Mouse (Mus musculus) midbrain, embryonic 10.5 days (tissue): Measurements from ENCODE around the gene Ppm1f. TPM values are rescaled to one million over a fixed set of nuclear protein-coding genes. Genes with fewer than 3 reads are reported as not detected.
"Not testable (repeated sequence)": the region's sequence is repeated elsewhere in the genome, so short reads cannot be mapped to it uniquely, and the experiment has no call there.

Experiments
- DNase-seq: peaks from one replicate; pipeline ENCODE4 v3.0.0-alpha.2; 2017; ENCODE audit warnings: low spot score
- H3K27ac ChIP-seq: fragments of 300-500 bp; sonication (generic); replicated peaks from 2 replicates; pipeline ENCODE4 v1.5.1; 2016; ENCODE audit warnings: mild to moderate bottlenecking
- H3K27me3 ChIP-seq: fragments of 300-500 bp; sonication (generic); 2 replicates; pipeline ENCODE4 v1.6.1; 2016; ENCODE audit warnings: low read depth, mild to moderate bottlenecking; ENCODE audit not compliant: poor library complexity, severe bottlenecking
- H3K36me3 ChIP-seq: fragments of 300-500 bp; sonication (generic); 2 replicates; pipeline ENCODE4 v1.6.1; 2016; ENCODE audit warnings: mild to moderate bottlenecking, moderate library complexity
- H3K4me1 ChIP-seq: fragments of 300-500 bp; sonication (generic); 2 replicates; pipeline ENCODE4 v1.6.1; 2016
- H3K4me3 ChIP-seq: fragments of 300-500 bp; sonication (generic); 2 replicates; pipeline ENCODE4 v1.5.1; 2016; ENCODE audit warnings: mild to moderate bottlenecking, moderate library complexity
- H3K9me3 ChIP-seq: fragments of 300-500 bp; sonication (generic); replicated peaks from 2 replicates; pipeline ENCODE4 v1.6.1; 2016; ENCODE audit warnings: mild to moderate bottlenecking
- WGBS: fragments of 180-500 bp; shearing (Covaris S2); methylation state at CpG from one replicate; pipeline ENCODE4 v1.1.7; 2016; 5-methylcytosine and 5-hydroxymethylcytosine counted together
- polyA plus RNA-seq: library from polyadenylated mRNA; unstranded; fragments of >200 nt; fragmentation: Nextera tagmentation; extraction: Ambion mirVana; gene quantifications from 2 replicates; pipeline ENCODE4 v1.2.1, GENCODE M21; 2016

Gene Ppm1f
- polyA plus RNA-seq, 1 experiment from 2014 or later = 26.6 TPM

DNA sequence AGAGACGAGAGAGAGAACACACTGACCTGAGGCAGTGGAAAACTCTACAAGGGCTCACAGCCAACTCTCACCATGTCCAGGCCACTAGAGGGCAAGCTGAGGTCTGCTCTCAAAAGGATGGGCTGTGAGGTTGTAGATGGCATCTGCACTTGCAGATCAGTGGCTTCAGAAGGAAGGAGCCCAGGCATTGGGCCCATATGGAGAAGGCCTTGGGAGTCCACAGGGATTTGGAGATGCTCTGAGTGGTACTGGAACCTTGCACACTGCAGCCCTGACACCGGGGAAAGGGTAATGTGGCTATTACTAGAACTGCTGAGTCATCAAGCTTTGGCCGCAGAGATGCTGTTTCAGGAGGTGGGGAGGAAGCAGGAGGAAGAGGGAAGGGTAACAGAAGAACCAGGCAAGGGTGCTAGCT lies 24.8 kb downstream of the Ppm1f start:
- Histone ChIP-seq H3K4me3 (no peak overlapping the region), H3K27ac (no peak overlapping the region), H3K9me3 (no peaks in the 10 kb centered on the region), H3K36me3 (peaks cover 92% of the 10 kb centered on the region), H3K27me3 (no peaks in the 10 kb centered on the region), H3K4me1 (peaks cover under 1% of the 10 kb centered on the region)
- no peak for DNase-seq
- WGBS = 87% methylated on average over 3 of the region's 3 CpGs

DNA sequence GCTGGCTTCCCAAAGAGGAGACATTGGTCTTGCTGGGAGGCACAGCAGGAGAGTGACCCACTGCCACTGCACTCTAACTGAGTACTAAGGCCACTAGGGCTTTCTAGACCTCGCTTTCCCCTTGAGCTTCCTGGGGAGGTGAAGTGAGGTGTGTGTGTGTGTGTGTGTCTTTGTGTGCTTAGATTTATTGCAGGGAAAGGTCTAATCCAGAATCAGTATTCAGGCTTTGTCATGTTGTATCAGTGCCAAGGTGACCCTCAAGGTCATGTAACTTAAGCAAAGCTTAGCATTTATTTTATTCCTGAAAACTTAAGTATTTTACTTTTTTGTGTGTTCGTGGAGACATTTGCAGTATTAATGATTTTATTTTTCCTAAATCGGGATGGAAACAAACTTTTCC lies 28.2 kb downstream of the Ppm1f start:
- WGBS = 89% methylated on average over 3 of the region's 3 CpGs
- Histone ChIP-seq H3K36me3 (peaks cover 66% of the 10 kb centered on the region), H3K9me3 (no peaks in the 10 kb centered on the region), H3K27me3 (no peaks in the 10 kb centered on the region), H3K4me1 (peaks cover 20% of the 10 kb centered on the region), H3K27ac (no peak overlapping the region), H3K4me3 (no peak overlapping the region)
- DNase-seq = no peak

DNA sequence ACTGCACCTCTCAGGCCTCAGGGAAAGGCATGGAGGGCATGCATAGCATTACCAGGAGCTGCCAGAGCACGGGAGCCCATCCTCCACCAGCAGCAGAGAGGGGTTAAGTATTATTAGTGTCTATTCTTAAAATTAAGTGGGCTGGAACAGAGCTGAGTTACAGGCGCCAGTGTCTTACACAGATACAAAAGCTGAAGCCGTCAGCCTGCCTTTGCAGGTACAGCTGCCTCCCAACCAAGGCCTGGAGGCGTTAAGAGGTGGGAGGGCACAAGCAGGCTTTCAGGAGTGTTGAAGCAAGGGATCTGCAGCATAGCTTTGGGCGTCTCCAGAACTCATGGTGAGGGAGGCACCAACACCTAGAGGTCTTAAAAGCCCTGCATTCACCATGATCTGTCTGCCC lies 30.3 kb downstream of the Ppm1f start:
- Histone ChIP-seq H3K27me3 (no peaks in the 10 kb centered on the region), H3K36me3 (peaks cover 45% of the 10 kb centered on the region), H3K9me3 (no peaks in the 10 kb centered on the region), H3K27ac (peak overlapping the region; percentile 42; the same call in 1 of the 2 replicates), H3K4me1 (peaks cover 21% of the 10 kb centered on the region), H3K4me3 (no peak overlapping the region)
- 32% methylated on average over 5 of the region's 5 CpGs for WGBS
- DNase-seq = no peak

DNA sequence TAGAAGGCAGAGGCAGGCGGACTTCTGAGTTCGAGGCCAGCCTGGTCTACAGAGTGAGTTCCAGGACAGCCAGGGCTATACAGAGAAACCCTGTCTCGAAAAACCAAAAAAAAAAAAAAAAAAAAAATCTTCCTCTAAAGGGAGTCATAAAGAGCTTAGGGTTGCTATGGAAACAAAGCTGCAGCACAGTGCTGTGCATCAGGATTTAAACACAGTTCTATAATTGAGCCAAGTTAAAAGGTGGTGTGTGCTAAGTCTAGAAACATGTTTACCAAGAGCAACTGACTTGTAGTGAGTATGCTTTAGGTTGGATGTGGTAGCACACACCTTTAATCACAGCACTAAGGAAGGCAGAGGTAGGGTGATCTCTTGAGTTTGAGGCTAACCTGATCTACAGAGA lies 32.6 kb downstream of the Ppm1f start:
- H3K27me3 ChIP-seq, H3K27ac ChIP-seq, DNase-seq, H3K9me3 ChIP-seq, H3K4me3 ChIP-seq: not testable (repeated sequence)
- WGBS = 62% methylated on average over 3 of the region's 3 CpGs
- peaks cover 21% of the 10 kb centered on the region for H3K4me1 ChIP-seq
- peaks cover 24% of the 10 kb centered on the region for H3K36me3 ChIP-seq

GRCm38 (mm10) chr16:16930326-16930725 lies 34.1 kb downstream of the Ppm1f start:
- H3K4me1 ChIP-seq = peaks cover 21% of the 10 kb centered on the region
- H3K9me3 ChIP-seq = peaks cover 8% of the 10 kb centered on the region; the same call in 1 of the 2 replicates
- 89% methylated on average over 3 of the region's 3 CpGs for whole genome bisulfite sequencing
- H3K27ac ChIP-seq = no peak overlapping the region
- H3K27me3 ChIP-seq = no peaks in the 10 kb centered on the region
- no peak overlapping the region for H3K4me3 ChIP-seq
- no peak for DNase-seq
- H3K36me3 ChIP-seq = peaks cover 10% of the 10 kb centered on the region

DNA sequence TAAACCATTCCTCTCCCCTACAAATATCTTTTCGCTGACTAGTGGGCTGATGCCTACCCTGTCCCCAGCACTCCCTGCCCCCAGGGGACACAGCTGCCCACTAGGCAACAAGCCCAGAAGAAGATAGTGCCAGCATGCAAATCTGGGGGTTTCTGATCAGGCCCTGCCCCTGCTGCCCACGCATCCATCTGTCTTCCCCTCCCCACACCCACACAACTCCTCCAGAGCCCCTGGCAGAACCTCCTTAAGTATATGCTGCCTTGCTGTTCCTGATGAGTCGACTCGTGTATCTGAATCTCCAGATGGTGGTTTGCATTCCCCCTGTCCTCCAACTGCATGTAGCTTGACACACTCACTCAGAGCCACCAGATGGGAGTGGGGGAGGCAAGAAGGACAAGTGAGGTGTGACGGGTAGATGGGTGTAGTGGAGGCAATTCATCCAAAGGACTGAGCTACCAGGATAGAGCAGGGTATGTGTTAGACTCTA lies 34.6 kb downstream of the Ppm1f start:
- no peak overlapping the region for H3K4me3 ChIP-seq
- 80% methylated on average over 5 of the region's 5 CpGs for WGBS
- H3K27me3 ChIP-seq = no peaks in the 10 kb centered on the region
- DNase-seq = no peak
- no peak overlapping the region for H3K27ac ChIP-seq
- peaks cover 21% of the 10 kb centered on the region for H3K4me1 ChIP-seq
- H3K36me3 ChIP-seq = peaks cover 7% of the 10 kb centered on the region; the same call in 1 of the 2 replicates
- peaks cover 8% of the 10 kb centered on the region; the same call in 1 of the 2 replicates for H3K9me3 ChIP-seq

GRCm38 (mm10) chr16:16939543-16939942 lies 43.3 kb downstream of the Ppm1f start:
- H3K36me3 ChIP-seq = no peaks in the 10 kb centered on the region
- no peaks in the 10 kb centered on the region for H3K4me1 ChIP-seq
- DNase-seq = no peak
- peaks cover 8% of the 10 kb centered on the region; the same call in 1 of the 2 replicates for H3K9me3 ChIP-seq
- no peaks in the 10 kb centered on the region for H3K27me3 ChIP-seq
- no peak overlapping the region for H3K4me3 ChIP-seq
- 93% methylated on average over 9 of the region's 9 CpGs for WGBS
- no peak overlapping the region for H3K27ac ChIP-seq

DNA sequence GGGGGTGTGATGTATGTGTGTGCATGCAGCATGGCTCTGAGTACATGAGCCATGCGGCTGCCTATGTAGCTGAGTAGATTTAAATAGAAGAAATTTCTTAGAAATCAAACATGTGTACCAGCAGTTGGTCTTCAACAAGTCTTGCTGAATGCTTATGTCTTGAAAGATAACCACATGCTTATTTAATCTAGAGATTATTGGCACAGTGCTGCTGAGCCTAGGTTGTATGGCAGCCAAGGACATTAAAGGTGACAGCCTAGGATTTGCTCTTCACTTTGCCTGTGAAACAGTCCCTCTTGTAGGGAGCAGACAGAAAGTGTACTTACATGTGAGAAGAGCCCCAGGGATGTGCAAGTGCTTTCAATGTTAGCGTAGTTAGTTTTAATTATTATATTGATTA lies 44.8 kb downstream of the Ppm1f start:
- H3K27ac ChIP-seq = no peak overlapping the region
- no peak for DNase-seq
- no peaks in the 10 kb centered on the region for H3K36me3 ChIP-seq
- no peak overlapping the region for H3K4me3 ChIP-seq
- H3K9me3 ChIP-seq = peaks cover 8% of the 10 kb centered on the region; the same call in 1 of the 2 replicates
- no peaks in the 10 kb centered on the region for H3K4me1 ChIP-seq
- H3K27me3 ChIP-seq = no peaks in the 10 kb centered on the region
- 94% methylated on average over 2 of the region's 2 CpGs for WGBS

DNA sequence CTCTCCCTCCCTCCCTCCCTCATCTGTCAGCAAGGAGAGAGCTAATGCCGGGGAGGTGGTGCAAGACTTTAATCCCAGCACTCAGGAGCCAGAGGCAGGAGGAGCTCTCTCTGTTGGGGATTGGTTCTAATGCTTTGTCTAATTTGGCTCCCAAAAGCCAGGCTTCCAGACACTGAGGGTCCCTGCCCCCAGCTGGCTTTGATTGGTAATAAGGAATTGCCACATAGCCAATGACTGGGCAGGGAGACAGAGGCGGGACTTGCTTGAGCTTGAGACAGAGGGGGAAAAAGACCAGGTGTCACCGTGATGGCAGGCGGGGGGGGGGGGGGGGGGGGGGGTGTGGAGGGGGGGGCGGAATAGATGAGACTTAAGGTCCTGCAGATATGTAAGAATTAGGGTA lies 62.3 kb downstream of the Ppm1f start:
- no peak overlapping the region for H3K27ac ChIP-seq
- no peak overlapping the region for H3K4me3 ChIP-seq
- H3K4me1 ChIP-seq = no peaks in the 10 kb centered on the region
- no peaks in the 10 kb centered on the region for H3K9me3 ChIP-seq
- WGBS = 28% methylated on average over 3 of the region's 5 CpGs
- H3K36me3 ChIP-seq = no peaks in the 10 kb centered on the region
- no peaks in the 10 kb centered on the region for H3K27me3 ChIP-seq
- no peak for DNase-seq

GRCm38 (mm10) chr16:16959907-16960306 lies 63.6 kb downstream of the Ppm1f start:
- Histone ChIP-seq H3K36me3 (no peaks in the 10 kb centered on the region), H3K9me3 (no peaks in the 10 kb centered on the region), H3K4me3 (no peak overlapping the region), H3K27me3 (no peaks in the 10 kb centered on the region), H3K27ac (no peak overlapping the region), H3K4me1 (no peaks in the 10 kb centered on the region)
- WGBS = 90% methylated on average over 6 of the region's 6 CpGs
- no peak for DNase-seq

DNA sequence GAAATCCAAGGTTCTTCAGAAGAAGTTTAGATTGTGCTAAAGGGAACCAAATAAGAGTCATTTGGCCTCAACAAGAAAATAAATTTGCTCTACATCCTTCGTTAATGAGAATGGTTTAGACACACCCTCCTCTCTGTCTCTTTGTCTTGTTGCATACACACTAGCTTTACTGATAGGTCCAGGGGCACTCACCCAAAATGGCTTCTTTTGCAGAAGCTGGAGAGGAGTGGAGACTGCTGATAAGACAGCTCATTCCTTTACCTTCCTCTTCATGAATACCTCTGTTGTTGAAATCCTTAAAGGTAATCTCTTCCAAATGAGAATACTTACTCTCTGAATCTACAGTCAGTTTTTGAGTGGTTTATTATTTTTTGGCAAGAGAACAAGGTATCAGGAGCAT lies 68.9 kb downstream of the Ppm1f start:
- H3K4me3 ChIP-seq = no peak overlapping the region
- no peaks in the 10 kb centered on the region for H3K9me3 ChIP-seq
- DNase-seq = no peak
- no peaks in the 10 kb centered on the region for H3K36me3 ChIP-seq
- H3K27ac ChIP-seq = no peak overlapping the region
- H3K4me1 ChIP-seq = no peaks in the 10 kb centered on the region
- WGBS = 59% methylated on average over 1 of the region's 1 CpGs
- H3K27me3 ChIP-seq = no peaks in the 10 kb centered on the region

DNA sequence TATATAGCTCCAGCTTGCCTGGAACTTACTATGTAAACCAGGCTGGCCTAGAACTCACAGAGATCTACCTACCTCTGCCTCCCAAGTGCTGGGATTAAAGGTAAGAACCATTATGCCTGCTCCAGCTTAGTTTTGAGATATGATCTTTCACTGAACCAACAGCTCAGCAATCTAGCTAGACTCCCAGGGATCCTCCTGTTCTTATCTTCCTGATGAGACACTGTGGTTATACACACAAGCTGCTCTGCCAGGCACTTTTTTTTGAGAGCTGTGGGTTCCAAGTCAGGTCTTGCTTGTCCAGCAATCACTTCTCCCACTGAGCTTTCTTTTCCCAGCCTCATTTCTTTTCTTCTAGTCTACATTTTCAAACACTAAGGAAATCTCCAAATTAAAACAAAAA lies 70.0 kb downstream of the Ppm1f start:
- H3K27me3 ChIP-seq = no peaks in the 10 kb centered on the region
- DNase-seq = no peak
- no peak overlapping the region for H3K4me3 ChIP-seq
- H3K9me3 ChIP-seq = no peaks in the 10 kb centered on the region
- no peak overlapping the region for H3K27ac ChIP-seq
- no peaks in the 10 kb centered on the region for H3K36me3 ChIP-seq
- H3K4me1 ChIP-seq = no peaks in the 10 kb centered on the region
